Mouse (Mus musculus) MEL (cell line): ENCODE measurements around the gene Zfp362. TPM values are rescaled to one million over a fixed set of nuclear protein-coding genes. Genes with fewer than 3 reads are reported as not detected.

Source experiments
- DNase-seq: peaks from one replicate; pipeline ENCODE4 v3.0.0; 2011; ENCODE audit warnings: low read depth, low spot score
- H3K27ac ChIP-seq: 2 replicates; pipeline ENCODE4 v1.5.1; 2012; ENCODE audit warnings: low read depth, mild to moderate bottlenecking, control low read depth, low read length, moderate library complexity; ENCODE audit not compliant: control insufficient read depth
- H3K27me3 ChIP-seq, 2 experiments: fragments of 150-350 bp in 1 of 2; sonication (generic) in 1 of 2; 2 replicates each; pipeline ENCODE4 v1.6.1; 2012; ENCODE audit warnings: low read length in 2 of 2, mild to moderate bottlenecking in 2 of 2, improper control_type of control experiment in 1 of 2, moderate library complexity in 1 of 2; ENCODE audit not compliant: insufficient read depth in 2 of 2, control insufficient read depth in 1 of 2
- H3K36me3 ChIP-seq, 2 experiments: 2 replicates each; pipeline ENCODE4 v1.6.1; 2012 to 2014; ENCODE audit warnings: low read length in 2 of 2, improper control_type of control experiment in 1 of 2, inconsistent platforms in 1 of 2, mild to moderate bottlenecking in 1 of 2; ENCODE audit not compliant: insufficient read depth in 2 of 2, control insufficient read depth in 1 of 2
- H3K4me1 ChIP-seq, 2 experiments: fragments of 150-350 bp in 1 of 2; sonication (generic) in 1 of 2; 2 replicates each; pipeline ENCODE4 v1.6.1; 2012; ENCODE audit warnings: low read length in 2 of 2, improper control_type of control experiment in 1 of 2, mild to moderate bottlenecking in 1 of 2; ENCODE audit not compliant: insufficient read depth in 2 of 2, control insufficient read depth in 1 of 2
- H3K4me3 ChIP-seq, 2 experiments: fragments of 150-350 bp in 1 of 2; sonication (generic) in 1 of 2; 2 replicates each; pipeline ENCODE4 v1.5.1; 2012; ENCODE audit warnings: low read depth in 2 of 2, low read length in 2 of 2, mild to moderate bottlenecking in 2 of 2, moderate library complexity in 2 of 2, control low read depth in 1 of 2, improper control_type of control experiment in 1 of 2; ENCODE audit not compliant: control insufficient read depth in 1 of 2, insufficient read depth in 1 of 2
- H3K79me2 ChIP-seq: 2 replicates; pipeline ENCODE4 v1.6.1; 2012; ENCODE audit warnings: mild to moderate bottlenecking, low read length, moderate library complexity; ENCODE audit not compliant: control insufficient read depth, poor library complexity, insufficient read depth
- H3K9ac ChIP-seq: 2 replicates; pipeline ENCODE4 v1.6.1; 2012; ENCODE audit warnings: low read depth, mild to moderate bottlenecking, control low read depth, low read length, moderate library complexity; ENCODE audit not compliant: control insufficient read depth, poor library complexity, severe bottlenecking
- H3K9me3 ChIP-seq: fragments of 150-350 bp; sonication (generic); replicated peaks from 2 replicates; pipeline ENCODE4 v1.6.1; 2012; ENCODE audit warnings: mild to moderate bottlenecking, low read length, improper control_type of control experiment, moderate library complexity; ENCODE audit not compliant: insufficient read depth
- BHLHE40 ChIP-seq: IDR thresholded peaks from 2 replicates; pipeline ENCODE4 v1.6.1; 2012; ENCODE audit warnings: low read depth, mild to moderate bottlenecking, inconsistent platforms, low read length, improper control_type of control experiment, borderline replicate concordance
- CHD2 ChIP-seq: IDR thresholded peaks from 2 replicates; pipeline ENCODE4 v1.6.1; 2011; ENCODE audit warnings: low read length, improper control_type of control experiment
- CTCF ChIP-seq, 3 experiments: IDR thresholded peaks in 2 of 3; conservative IDR thresholded peaks in 1 of 3; 2 replicates each; pipeline ENCODE4 v1.5.1; 2011 to 2012; ENCODE audit warnings: low read length in 3 of 3, low read depth in 2 of 3, mild to moderate bottlenecking in 2 of 3, improper control_type of control experiment in 1 of 3, inconsistent platforms in 1 of 3, mixed read lengths in 1 of 3, moderate library complexity in 1 of 3; ENCODE audit not compliant: control insufficient read depth in 1 of 3, insufficient read depth in 1 of 3, poor library complexity in 1 of 3, severe bottlenecking in 1 of 3
- EP300 ChIP-seq, 2 experiments: IDR thresholded peaks; 2 replicates each; pipeline ENCODE4 v1.6.1; 2011; ENCODE audit warnings: improper control_type of control experiment in 2 of 2, low read length in 2 of 2, low read depth in 1 of 2, mild to moderate bottlenecking in 1 of 2
- ETS1 ChIP-seq: IDR thresholded peaks from 2 replicates; pipeline ENCODE4 v1.6.1; 2012; ENCODE audit warnings: low read depth, mild to moderate bottlenecking, inconsistent platforms, low read length, improper control_type of control experiment, moderate library complexity
- GABPA ChIP-seq: IDR thresholded peaks from 2 replicates; pipeline ENCODE4 v1.6.1; 2012; ENCODE audit warnings: low read depth, mild to moderate bottlenecking, inconsistent platforms, low read length, improper control_type of control experiment, moderate library complexity
- GATA1 ChIP-seq: IDR thresholded peaks from 2 replicates; pipeline ENCODE4 v1.6.1; 2011; ENCODE audit warnings: low read depth, low read length, improper control_type of control experiment
- HCFC1 ChIP-seq: IDR thresholded peaks from 2 replicates; pipeline ENCODE4 v1.6.1; 2012; ENCODE audit warnings: low read depth, mild to moderate bottlenecking, inconsistent platforms, low read length, improper control_type of control experiment, moderate library complexity
- KAT2A ChIP-seq: conservative IDR thresholded peaks from 2 replicates; pipeline ENCODE4 v1.6.1; 2012; ENCODE audit warnings: low read depth, low read length, improper control_type of control experiment, inconsistent platforms
- MAFK ChIP-seq: IDR thresholded peaks from 2 replicates; pipeline ENCODE4 v1.6.1; 2011; ENCODE audit warnings: low read depth, mild to moderate bottlenecking, low read length, improper control_type of control experiment, borderline replicate concordance
- MAX ChIP-seq: IDR thresholded peaks from 2 replicates; pipeline ENCODE4 v1.6.1; 2011; ENCODE audit warnings: low read length, improper control_type of control experiment
- MEF2A ChIP-seq: IDR thresholded peaks from 2 replicates; pipeline ENCODE4 v1.6.1; 2014; ENCODE audit warnings: low read depth, mild to moderate bottlenecking, inconsistent platforms, low read length, improper control_type of control experiment; ENCODE audit not compliant: poor library complexity, insufficient replicate concordance, severe bottlenecking; ENCODE audit errors: extremely low read depth
- MXI1 ChIP-seq: IDR thresholded peaks from 2 replicates; pipeline ENCODE4 v1.6.1; 2011; ENCODE audit warnings: mild to moderate bottlenecking, low read depth, low read length, improper control_type of control experiment
- MYC ChIP-seq: IDR thresholded peaks from 2 replicates; pipeline ENCODE4 v1.6.1; 2011; ENCODE audit warnings: low read depth, mild to moderate bottlenecking, low read length, improper control_type of control experiment, moderate library complexity
- NELFE ChIP-seq: IDR thresholded peaks from 2 replicates; pipeline ENCODE4 v1.6.1; 2011; ENCODE audit warnings: low read depth, low read length, improper control_type of control experiment
- POLR2AphosphoS2 ChIP-seq: IDR thresholded peaks from 2 replicates; pipeline ENCODE4 v1.6.1; 2011; ENCODE audit warnings: low read length, improper control_type of control experiment
- POLR2AphosphoS5 ChIP-seq: IDR thresholded peaks from 2 replicates; pipeline ENCODE4 v1.6.1; 2012; ENCODE audit warnings: low read depth, borderline replicate concordance, mild to moderate bottlenecking, inconsistent platforms, low read length, moderate library complexity, mixed read lengths
- RAD21 ChIP-seq: IDR thresholded peaks from 2 replicates; pipeline ENCODE4 v1.6.1; 2011; ENCODE audit warnings: mild to moderate bottlenecking, low read depth, low read length, improper control_type of control experiment
- RCOR1 ChIP-seq: IDR thresholded peaks from 2 replicates; pipeline ENCODE4 v1.6.1; 2012; ENCODE audit warnings: low read depth, mild to moderate bottlenecking, inconsistent platforms, low read length, improper control_type of control experiment
- TAL1 ChIP-seq: IDR thresholded peaks from 2 replicates; pipeline ENCODE4 v1.6.1; 2012; ENCODE audit warnings: mild to moderate bottlenecking, inconsistent platforms, low read length, moderate library complexity, mixed read lengths
- TBP ChIP-seq: IDR thresholded peaks from 2 replicates; pipeline ENCODE4 v1.8.0; 2011; ENCODE audit warnings: low read depth, low read length, improper control_type of control experiment
- TCF12 ChIP-seq: IDR thresholded peaks from 2 replicates; pipeline ENCODE4 v1.6.1; 2014; ENCODE audit warnings: low read depth, mild to moderate bottlenecking, inconsistent platforms, low read length, improper control_type of control experiment, moderate library complexity
- USF1 ChIP-seq: IDR thresholded peaks from 2 replicates; pipeline ENCODE4 v1.6.1; 2014; ENCODE audit warnings: low read depth, mild to moderate bottlenecking, inconsistent platforms, low read length, improper control_type of control experiment, moderate library complexity
- USF2 ChIP-seq, 2 experiments: IDR thresholded peaks; 2 replicates each; pipeline ENCODE4 v1.6.1; 2011 to 2012; ENCODE audit warnings: improper control_type of control experiment in 2 of 2, low read length in 2 of 2, borderline replicate concordance in 1 of 2, inconsistent platforms in 1 of 2, low read depth in 1 of 2, mild to moderate bottlenecking in 1 of 2; ENCODE audit not compliant: insufficient read depth in 1 of 2
- ZKSCAN1 ChIP-seq: IDR thresholded peaks from 2 replicates; pipeline ENCODE4 v1.6.1; 2012; ENCODE audit warnings: low read depth, mild to moderate bottlenecking, inconsistent platforms, low read length, improper control_type of control experiment, moderate library complexity
- ZNF384 ChIP-seq: IDR thresholded peaks from 2 replicates; pipeline ENCODE4 v1.6.1; 2012; ENCODE audit warnings: low read depth, mild to moderate bottlenecking, inconsistent platforms, low read length, improper control_type of control experiment
- polyA plus RNA-seq, 2 experiments: library from polyadenylated mRNA; stranded (reverse) in 1 of 2; unstranded in 1 of 2; fragments of >175 nt in 1 of 2; fragments of >200 nt in 1 of 2; gene quantifications; 2 replicates each; pipeline versions ENCODE4 v1.2.1 to v1.2.4; 2012; ENCODE audit warnings: low replicate concordance in 2 of 2, low read depth in 1 of 2; ENCODE audit not compliant: insufficient read length in 2 of 2, insufficient read depth in 1 of 2, missing spikeins in 1 of 2
- total RNA-seq: library from RNA; depleted of rRNA; stranded (reverse); fragments of 300-350 nt; gene quantifications from 2 replicates; pipeline ENCODE4 v1.2.3, GENCODE M21; 2012

Gene Zfp362
- total and polyA plus RNA-seq, 3 experiments: 2.4 to 30.1 TPM; not detected in 1

- Histone ChIP-seq H3K9ac (no peak overlapping the region), H3K4me1 (no peaks in the 10 kb centered on the region), H3K9me3 (no peaks in the 10 kb centered on the region), H3K79me2 (no peaks in the 10 kb centered on the region), H3K4me3 (no peak overlapping the region), H3K27ac (no peak overlapping the region), H3K36me3 (no peaks in the 10 kb centered on the region), H3K27me3 (no peaks in the 10 kb centered on the region)
- TF ChIP-seq GABPA (no peak), MXI1 (no peak), MEF2A (no peak), ZNF384 (no peak), ZKSCAN1 (no peak), POLR2AphosphoS2 (no peak), EP300 (IDR thresholded peaks at IDR 0.05; ENCODE audit: low read depth in 1 of 2, low read length in 2 of 2) (no peak), ETS1 (no peak), MAFK (no peak), RCOR1 (no peak), TBP (no peak), NELFE (no peak), HCFC1 (no peak), MYC (no peak), RAD21 (no peak), CHD2 (no peak), KAT2A (no peak), POLR2AphosphoS5 (no peak)
- no peak for DNase-seq
Measured at GRCm38 (mm10) chr4:128766929-128767328, 38.9 kb downstream of the Zfp362 start.

GRCm38 (mm10) chr4:128760029-128760428 lies 45.8 kb downstream of the Zfp362 start:
- peak; percentile 77 for DNase-seq
- peaks cover 0 to 10% of the 10 kb centered on the region in 2 experiments; a peak in 1 of 4 replicates for H3K36me3 ChIP-seq

More at GRCm38 (mm10) chr4:128760029-128760428, 45.8 kb downstream of the Zfp362 start:
- H3K4me1 ChIP-seq: peaks cover 11 to 14% of the 10 kb centered on the region in 2 experiments
- TF ChIP-seq MXI1: peak; percentile 60; the same call in 1 of the 2 replicates
- TF ChIP-seq USF1: peak; percentile 70
- peak; percentile 88 for TF ChIP-seq RCOR1
- peak; percentile 95 for TF ChIP-seq TCF12
- peak; percentile 71 for TF ChIP-seq TAL1
- no peak for TF ChIP-seq TBP
- no peak for TF ChIP-seq USF2 (IDR thresholded peaks at IDR 0.05; ENCODE audit: borderline replicate concordance in 1 of 2, insufficient read depth in 1 of 2, low read depth in 1 of 2, low read length in 2 of 2)
- no peak for TF ChIP-seq NELFE
- peak; percentile 92 for TF ChIP-seq GATA1
- TF ChIP-seq MYC: 0 out of 2 replicates have a peak, but pooled peaks have one; percentile 34
- TF ChIP-seq CTCF (IDR thresholded peaks at IDR 0.05 in 2 of 3, conservative IDR thresholded peaks at IDR 0.05 in 1 of 3; ENCODE audit: control insufficient read depth in 1 of 3, insufficient read depth in 1 of 3, low read depth in 2 of 3, low read length in 3 of 3, poor library complexity in 1 of 3, severe bottlenecking in 1 of 3): no peak
- TF ChIP-seq RAD21: no peak
- peak; percentile 37; the same call in 1 of the 2 replicates for TF ChIP-seq MAX
- no peak for TF ChIP-seq HCFC1
- peak; percentile 88 to 90 for TF ChIP-seq EP300 (IDR thresholded peaks at IDR 0.05; ENCODE audit: low read depth in 1 of 2, low read length in 2 of 2)
- peak; percentile 87 for TF ChIP-seq ETS1
- 0 out of 2 replicates have a peak, but pooled peaks have one; percentile 23 for TF ChIP-seq BHLHE40
- no peak for TF ChIP-seq ZNF384
- H3K9ac ChIP-seq: 0 out of 2 replicates have a peak overlapping the region, but pooled peaks have one; percentile 2
- peak overlapping the region; percentile 4; the same call in 1 of the 2 replicates for H3K27ac ChIP-seq
- no peaks in the 10 kb centered on the region for H3K27me3 ChIP-seq
- no peaks in the 10 kb centered on the region for H3K79me2 ChIP-seq
- H3K9me3 ChIP-seq: no peaks in the 10 kb centered on the region
- peak overlapping the region in 1 of 2 experiments; percentile 5; a peak in 1 of 4 replicates for H3K4me3 ChIP-seq
